Mouse (Mus musculus): ENCODE results near the gene AC109138.7. TPM values are rescaled to one million over a fixed set of nuclear protein-coding genes. Genes with fewer than 3 reads are reported as not detected.

Gene AC109138.7
- polyA plus RNA-seq, 1 experiment from 2014 or later: not detected

GRCm38 (mm10) chr19:4227894-4228678, 13.9 kb downstream of the AC109138.7 start:
- peak; percentile 35; the same call in 1 of the 2 replicates for ATAC-seq (ENCODE audit: low read depth)
- WGBS: 14% methylated on average over 8 of the region's 8 CpGs
- Histone ChIP-seq H3K36me3 (ENCODE audit: control insufficient read depth, insufficient read depth, low read length) (no peaks in the 10 kb centered on the region), H3K4me3 (ENCODE audit: low read depth, low read length) (no peak overlapping the region), H3K9ac (ENCODE audit: low read depth, low read length) (no peak overlapping the region), H3K27ac (replicated peaks; ENCODE audit: low read depth, low read length) (no peak overlapping the region), H3K27me3 (replicated peaks; ENCODE audit: control insufficient read depth, insufficient read depth, low read length) (no peaks in the 10 kb centered on the region), H3K4me2 (ENCODE audit: low read depth, low read length) (no peak overlapping the region), H3K9me3 (ENCODE audit: control insufficient read depth, low read length) (no peaks in the 10 kb centered on the region), H3K4me1 (ENCODE audit: control insufficient read depth, insufficient read depth, low read length) (peaks cover 10% of the 10 kb centered on the region; the same call in 1 of the 2 replicates)
- peak; percentile 89 for DNase-seq (ENCODE audit: low spot score)

- H3K9me3 ChIP-seq (ENCODE audit: control insufficient read depth, low read length): no peaks in the 10 kb centered on the region
- no peak overlapping the region for H3K9ac ChIP-seq (ENCODE audit: low read depth, low read length)
- ATAC-seq (ENCODE audit: low read depth) (no peak), DNase-seq (ENCODE audit: low spot score) (no peak)
- peaks cover 10% of the 10 kb centered on the region; the same call in 1 of the 2 replicates for H3K4me1 ChIP-seq (ENCODE audit: control insufficient read depth, insufficient read depth, low read length)
- H3K27me3 ChIP-seq (replicated peaks; ENCODE audit: control insufficient read depth, insufficient read depth, low read length): no peaks in the 10 kb centered on the region
- WGBS: 78% methylated on average over 4 of the region's 4 CpGs
- H3K36me3 ChIP-seq (ENCODE audit: control insufficient read depth, insufficient read depth, low read length): no peaks in the 10 kb centered on the region
- H3K4me2 ChIP-seq (ENCODE audit: low read depth, low read length): no peak overlapping the region
- H3K27ac ChIP-seq (replicated peaks; ENCODE audit: low read depth, low read length): no peak overlapping the region
- H3K4me3 ChIP-seq (ENCODE audit: low read depth, low read length): no peak overlapping the region
Measured at GRCm38 (mm10) chr19:4228891-4229290, 14.7 kb downstream of the AC109138.7 start.

- Histone ChIP-seq H3K27me3 (replicated peaks; ENCODE audit: control insufficient read depth, insufficient read depth, low read length) (no peaks in the 10 kb centered on the region), H3K9me3 (ENCODE audit: control insufficient read depth, low read length) (no peaks in the 10 kb centered on the region), H3K4me2 (ENCODE audit: low read depth, low read length) (no peak overlapping the region), H3K4me1 (ENCODE audit: control insufficient read depth, insufficient read depth, low read length) (peaks cover 10% of the 10 kb centered on the region; the same call in 1 of the 2 replicates), H3K4me3 (ENCODE audit: low read depth, low read length) (no peak overlapping the region), H3K27ac (replicated peaks; ENCODE audit: low read depth, low read length) (no peak overlapping the region), H3K9ac (ENCODE audit: low read depth, low read length) (no peak overlapping the region), H3K36me3 (ENCODE audit: control insufficient read depth, insufficient read depth, low read length) (no peaks in the 10 kb centered on the region)
- no peak for DNase-seq (ENCODE audit: low spot score)
- WGBS: 42% methylated on average over 5 of the region's 9 CpGs
- no peak for ATAC-seq (ENCODE audit: low read depth)
Measured at GRCm38 (mm10) chr19:4229451-4230076, 15.4 kb downstream of the AC109138.7 start.

GRCm38 (mm10) chr19:4230415-4230814, 16.3 kb downstream of the AC109138.7 start:
- no peak overlapping the region for H3K4me3 ChIP-seq (ENCODE audit: low read depth, low read length)
- peaks cover 10% of the 10 kb centered on the region; the same call in 1 of the 2 replicates for H3K4me1 ChIP-seq (ENCODE audit: control insufficient read depth, insufficient read depth, low read length)
- no peak for DNase-seq (ENCODE audit: low spot score)
- no peaks in the 10 kb centered on the region for H3K9me3 ChIP-seq (ENCODE audit: control insufficient read depth, low read length)
- no peak overlapping the region for H3K9ac ChIP-seq (ENCODE audit: low read depth, low read length)
- ATAC-seq (ENCODE audit: low read depth): no peak
- no peaks in the 10 kb centered on the region for H3K36me3 ChIP-seq (ENCODE audit: control insufficient read depth, insufficient read depth, low read length)
- WGBS: 69% methylated on average over 8 of the region's 8 CpGs
- no peak overlapping the region for H3K27ac ChIP-seq (replicated peaks; ENCODE audit: low read depth, low read length)
- H3K27me3 ChIP-seq (replicated peaks; ENCODE audit: control insufficient read depth, insufficient read depth, low read length): no peaks in the 10 kb centered on the region
- no peak overlapping the region for H3K4me2 ChIP-seq (ENCODE audit: low read depth, low read length)

- H3K9me3 ChIP-seq (ENCODE audit: control insufficient read depth, low read length): no peaks in the 10 kb centered on the region
- ATAC-seq (ENCODE audit: low read depth) (peak; percentile 93), DNase-seq (ENCODE audit: low spot score) (peak; percentile 98)
- peak within 1 kb of the TSS; percentile 85 for H3K4me2 ChIP-seq (ENCODE audit: low read depth, low read length)
- peaks cover 10% of the 10 kb centered on the region; the same call in 1 of the 2 replicates for H3K4me1 ChIP-seq (ENCODE audit: control insufficient read depth, insufficient read depth, low read length)
- H3K36me3 ChIP-seq (ENCODE audit: control insufficient read depth, insufficient read depth, low read length): no peaks in the 10 kb centered on the region
- H3K27me3 ChIP-seq (replicated peaks; ENCODE audit: control insufficient read depth, insufficient read depth, low read length): no peaks in the 10 kb centered on the region
- H3K4me3 ChIP-seq (ENCODE audit: low read depth, low read length): peak within 1 kb of the TSS; percentile 59
- peak within 1 kb of the TSS; percentile 73 for H3K9ac ChIP-seq (ENCODE audit: low read depth, low read length)
- 9% methylated on average over 25 of the region's 26 CpGs for WGBS
- peak within 1 kb of the TSS; percentile 61; the same call in 1 of the 2 replicates for H3K27ac ChIP-seq (replicated peaks; ENCODE audit: low read depth, low read length)
Measured at GRCm38 (mm10) chr19:4231253-4232185, 17.4 kb downstream of the AC109138.7 start, which contains the start of gene Pold4. Pold4 (plus strand) TSS chr19:4231899.

- DNase-seq (ENCODE audit: low spot score) (no peak), ATAC-seq (ENCODE audit: low read depth) (no peak)
- Histone ChIP-seq H3K27me3 (replicated peaks; ENCODE audit: control insufficient read depth, insufficient read depth, low read length) (no peaks in the 10 kb centered on the region), H3K36me3 (ENCODE audit: control insufficient read depth, insufficient read depth, low read length) (no peaks in the 10 kb centered on the region), H3K4me2 (ENCODE audit: low read depth, low read length) (peak overlapping the region; percentile 85), H3K4me3 (ENCODE audit: low read depth, low read length) (peak overlapping the region; percentile 59), H3K9me3 (ENCODE audit: control insufficient read depth, low read length) (no peaks in the 10 kb centered on the region), H3K27ac (replicated peaks; ENCODE audit: low read depth, low read length) (peak overlapping the region; percentile 61; the same call in 1 of the 2 replicates), H3K4me1 (ENCODE audit: control insufficient read depth, insufficient read depth, low read length) (peaks cover 10% of the 10 kb centered on the region; the same call in 1 of the 2 replicates), H3K9ac (ENCODE audit: low read depth, low read length) (peak overlapping the region; percentile 73)
- WGBS: 72% methylated on average over 2 of the region's 2 CpGs
Measured at GRCm38 (mm10) chr19:4232186-4232572, 18.0 kb downstream of the AC109138.7 start.

- DNase-seq (ENCODE audit: low spot score) (no peak), ATAC-seq (ENCODE audit: low read depth) (no peak)
- Histone ChIP-seq H3K4me1 (ENCODE audit: control insufficient read depth, insufficient read depth, low read length) (peaks cover 10% of the 10 kb centered on the region; the same call in 1 of the 2 replicates), H3K27me3 (replicated peaks; ENCODE audit: control insufficient read depth, insufficient read depth, low read length) (no peaks in the 10 kb centered on the region), H3K9ac (ENCODE audit: low read depth, low read length) (peak overlapping the region; percentile 73; the same call in 1 of the 2 replicates), H3K27ac (replicated peaks; ENCODE audit: low read depth, low read length) (no peak overlapping the region), H3K36me3 (ENCODE audit: control insufficient read depth, insufficient read depth, low read length) (no peaks in the 10 kb centered on the region), H3K9me3 (ENCODE audit: control insufficient read depth, low read length) (no peaks in the 10 kb centered on the region), H3K4me3 (ENCODE audit: low read depth, low read length) (no peak overlapping the region), H3K4me2 (ENCODE audit: low read depth, low read length) (peak overlapping the region; percentile 85)
- 85% methylated on average over 7 of the region's 7 CpGs for WGBS
Measured at GRCm38 (mm10) chr19:4232651-4233050, 18.5 kb downstream of the AC109138.7 start.

- Histone ChIP-seq H3K27ac (replicated peaks; ENCODE audit: low read depth, low read length) (no peak overlapping the region), H3K36me3 (ENCODE audit: control insufficient read depth, insufficient read depth, low read length) (no peaks in the 10 kb centered on the region), H3K4me1 (ENCODE audit: control insufficient read depth, insufficient read depth, low read length) (peaks cover 10% of the 10 kb centered on the region; the same call in 1 of the 2 replicates), H3K9ac (ENCODE audit: low read depth, low read length) (no peak overlapping the region), H3K4me2 (ENCODE audit: low read depth, low read length) (no peak overlapping the region), H3K27me3 (replicated peaks; ENCODE audit: control insufficient read depth, insufficient read depth, low read length) (no peaks in the 10 kb centered on the region), H3K9me3 (ENCODE audit: control insufficient read depth, low read length) (no peaks in the 10 kb centered on the region), H3K4me3 (ENCODE audit: low read depth, low read length) (no peak overlapping the region)
- no peak for ATAC-seq (ENCODE audit: low read depth)
- 63% methylated on average over 4 of the region's 4 CpGs for WGBS
- DNase-seq (ENCODE audit: low spot score): no peak
Measured at GRCm38 (mm10) chr19:4234548-4234947, 20.4 kb downstream of the AC109138.7 start.
